Mouse (Mus musculus) CH12.LX (cell line): ENCODE results near the gene Arpc1b.

Source experiments
- BHLHE40 ChIP-seq: IDR thresholded peaks from 2 replicates; pipeline ENCODE4 v1.6.1; 2011; ENCODE audit warnings: mild to moderate bottlenecking, low read depth, low read length, improper control_type of control experiment
- CTCF ChIP-seq, 2 experiments: IDR thresholded peaks in 1 of 2; conservative IDR thresholded peaks in 1 of 2; 2 replicates each; pipeline ENCODE4 v1.5.1; 2011 to 2012; ENCODE audit warnings: low read depth in 2 of 2, low read length in 2 of 2, improper control_type of control experiment in 1 of 2, inconsistent platforms in 1 of 2, mild to moderate bottlenecking in 1 of 2, moderate library complexity in 1 of 2
- EP300 ChIP-seq: IDR thresholded peaks from 2 replicates; pipeline ENCODE4 v1.6.1; 2011; ENCODE audit warnings: low read length, improper control_type of control experiment
- MYC ChIP-seq: IDR thresholded peaks from 2 replicates; pipeline ENCODE4 v1.6.1; 2011; ENCODE audit warnings: low read depth, mild to moderate bottlenecking, improper control_type of control experiment, low read length
- PAX5 ChIP-seq: IDR thresholded peaks from 2 replicates; pipeline ENCODE4 v1.6.1; 2012; ENCODE audit warnings: low read length, inconsistent platforms, mixed read lengths
- POLR2A ChIP-seq: IDR thresholded peaks from 2 replicates; pipeline ENCODE4 v1.6.1; 2011; ENCODE audit warnings: low read depth, mild to moderate bottlenecking, improper control_type of control experiment, low read length
- POLR2AphosphoS2 ChIP-seq: IDR thresholded peaks from 2 replicates; pipeline ENCODE4 v1.6.1; 2011; ENCODE audit warnings: low read depth, low read length, improper control_type of control experiment
- TBP ChIP-seq: conservative IDR thresholded peaks from 2 replicates; pipeline ENCODE4 v1.6.1; 2011; ENCODE audit warnings: low read depth, low read length, improper control_type of control experiment

DNA sequence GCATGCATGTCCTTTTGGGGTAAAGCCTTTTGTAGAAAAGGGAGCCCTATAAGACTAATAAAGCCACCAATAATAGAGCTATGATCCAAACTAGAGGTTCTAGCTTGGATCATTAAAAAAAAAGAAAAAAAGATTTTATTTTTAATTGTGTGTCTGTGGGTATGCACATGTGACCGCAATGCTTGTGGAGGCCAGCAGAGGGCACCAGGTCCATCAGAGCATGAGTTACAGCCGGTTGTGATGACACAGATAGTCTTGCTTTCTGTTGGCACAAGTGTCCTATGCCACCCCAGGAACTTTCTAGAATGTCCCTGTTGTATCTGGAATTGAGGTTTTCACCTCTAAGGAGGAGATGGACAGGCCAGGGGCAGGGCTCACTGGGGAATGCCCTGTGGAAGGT lies 5.4 kb downstream of the Arpc1b start:
- TF ChIP-seq TBP (no peak), CTCF (conservative IDR thresholded peaks at IDR 0.05 in 1 of 2, IDR thresholded peaks at IDR 0.05 in 1 of 2; ENCODE audit: low read depth in 2 of 2, low read length in 2 of 2) (peak; percentile 34 to 41; a peak in 3 of 4 replicates), POLR2AphosphoS2 (no peak), BHLHE40 (no peak), EP300 (no peak), PAX5 (no peak), MYC (no peak), POLR2A (no peak)
